Mouse (Mus musculus) gonadal fat pad, adult 2 months (tissue): ENCODE data around the gene Sh3gl3. TPM values are rescaled to one million over a fixed set of nuclear protein-coding genes. Genes with fewer than 3 reads are reported as not detected.

ENCODE experiments used
- DNase-seq: peaks from one replicate; pipeline ENCODE4 v3.0.0-alpha.2; 2012; ENCODE audit warnings: low read depth
- polyA plus RNA-seq: library from polyadenylated mRNA; depleted of rRNA; stranded (reverse); fragments of >200 nt; gene quantifications from 2 replicates; pipeline ENCODE4 v1.2.3, GENCODE M21; 2012; rRNA removed

Sh3gl3 gene
- 3.5 and 3.9 TPM in 2 replicates for polyA plus RNA-seq

DNA sequence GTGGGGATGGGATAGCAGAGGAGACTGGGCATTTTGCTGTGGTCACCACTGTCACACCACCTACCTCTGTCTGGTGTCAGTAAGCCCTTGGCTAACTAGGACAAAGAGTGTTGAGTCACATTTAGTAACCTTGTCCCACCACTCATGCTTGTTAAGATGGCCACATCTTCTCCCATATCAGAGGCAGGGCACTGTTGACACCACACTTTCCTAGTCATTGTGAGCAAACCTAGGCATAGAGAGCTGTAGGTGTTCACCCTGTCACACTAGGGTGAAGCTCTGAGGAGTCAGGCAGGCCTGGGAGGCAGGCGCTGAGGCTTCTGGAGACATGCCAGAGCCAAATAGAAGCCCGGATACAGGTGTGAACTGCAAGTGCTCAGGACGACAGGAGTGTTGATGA, at the start of gene Sh3gl3:
TSS of gene Sh3gl3 (plus strand) at position 301 of the 400 bp plus-strand sequence.
- no peak for DNase-seq

DNA sequence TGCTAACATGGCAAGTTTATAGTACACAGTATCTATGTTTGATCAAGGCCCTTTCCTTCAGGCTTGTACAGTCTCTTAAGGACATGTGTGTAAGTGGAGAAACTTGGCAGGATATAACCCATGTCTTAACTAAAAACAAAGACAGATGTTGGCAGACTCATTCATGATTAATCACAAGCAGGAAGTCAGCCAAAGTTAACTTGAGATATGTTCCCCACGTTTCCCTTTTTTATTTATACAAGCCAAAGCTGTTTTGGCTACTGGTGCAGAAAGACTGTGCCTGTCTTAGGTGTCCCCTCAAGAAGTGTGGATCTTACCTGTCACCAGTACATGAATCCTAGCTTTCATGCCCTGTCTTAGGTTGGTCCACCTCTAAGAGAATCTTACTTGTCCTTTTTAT, 35.4 kb upstream of the Sh3gl3 start:
- DNase-seq: no peak

DNA sequence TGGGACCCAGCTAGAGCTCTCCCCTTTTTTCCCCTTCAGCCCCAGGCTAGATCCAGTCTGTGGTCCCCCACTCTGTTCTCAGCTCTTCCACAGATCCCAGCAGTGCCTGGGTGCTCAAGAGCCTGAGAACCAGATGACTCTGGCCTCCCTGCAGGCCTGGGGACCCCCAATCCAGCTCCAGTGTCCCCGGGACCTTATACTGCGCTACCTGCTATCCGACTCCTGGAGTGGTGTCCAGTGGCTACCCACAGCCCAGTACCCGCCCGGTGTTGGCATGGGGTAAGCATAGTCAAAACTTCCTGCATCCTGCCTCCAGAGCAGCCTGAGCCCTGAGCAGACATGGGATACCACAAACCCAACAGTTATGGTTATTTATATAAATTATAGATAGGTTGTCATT, 26.5 kb upstream of the Sh3gl3 start:
- DNase-seq: no peak

DNA sequence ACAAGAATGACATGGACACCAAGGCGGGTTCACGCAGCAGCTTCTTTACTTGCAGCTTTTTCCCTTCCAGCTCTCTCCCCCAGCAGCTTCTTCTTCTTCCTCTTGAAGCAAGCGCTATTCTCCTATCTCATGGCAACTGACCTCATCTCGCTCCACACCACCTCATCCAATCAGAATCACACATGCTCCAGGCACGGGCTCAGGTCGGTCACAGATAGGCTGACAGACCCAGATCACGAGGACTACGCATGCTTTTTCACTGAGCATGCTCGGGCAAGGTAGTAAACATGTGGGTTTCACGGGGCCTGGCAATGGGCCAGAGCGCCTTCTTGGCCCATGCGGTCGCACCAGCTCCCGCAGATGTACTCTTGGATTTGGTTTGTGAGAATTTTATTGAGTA, 9.0 kb upstream of the Sh3gl3 start:
- DNase-seq: no peak

DNA sequence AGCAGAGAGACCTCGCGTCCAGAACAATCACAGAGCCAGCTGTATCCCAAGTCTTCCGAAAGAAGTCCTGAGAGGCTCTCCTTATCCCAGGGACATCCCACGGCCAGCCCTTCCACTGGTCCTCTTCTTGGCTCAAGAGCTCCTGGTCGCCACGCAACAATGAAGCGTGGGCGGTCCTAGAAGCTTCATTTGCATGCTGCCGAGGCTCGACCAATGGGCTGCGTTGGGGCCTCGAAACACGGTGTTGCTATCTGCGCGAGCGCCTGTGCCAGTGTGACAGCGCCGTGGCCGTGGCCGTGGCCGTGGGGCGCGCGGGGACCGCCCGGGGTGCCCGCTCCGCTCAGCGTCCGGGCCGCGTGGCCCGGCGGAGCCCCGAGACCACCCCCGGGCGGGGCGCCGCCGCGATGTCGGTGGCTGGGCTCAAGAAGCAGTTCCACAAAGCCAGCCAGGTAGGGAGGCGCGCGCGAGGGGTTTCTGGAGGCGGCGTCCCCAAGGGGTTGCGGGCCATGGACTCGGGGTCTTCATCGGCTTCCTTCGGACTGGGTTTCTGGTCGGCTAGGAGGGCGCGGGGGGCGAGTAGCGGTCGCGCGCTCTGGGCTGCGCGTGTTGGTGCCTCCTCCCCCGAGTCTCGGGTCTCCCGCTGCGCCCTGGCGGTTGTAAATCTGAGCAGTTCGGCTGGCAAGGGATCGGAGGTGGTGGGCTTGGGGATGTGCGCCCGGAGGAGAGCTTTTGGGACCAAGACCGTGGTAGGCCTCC, 1.1 kb downstream of the Sh3gl3 start:
- DNase-seq: no peak

DNA sequence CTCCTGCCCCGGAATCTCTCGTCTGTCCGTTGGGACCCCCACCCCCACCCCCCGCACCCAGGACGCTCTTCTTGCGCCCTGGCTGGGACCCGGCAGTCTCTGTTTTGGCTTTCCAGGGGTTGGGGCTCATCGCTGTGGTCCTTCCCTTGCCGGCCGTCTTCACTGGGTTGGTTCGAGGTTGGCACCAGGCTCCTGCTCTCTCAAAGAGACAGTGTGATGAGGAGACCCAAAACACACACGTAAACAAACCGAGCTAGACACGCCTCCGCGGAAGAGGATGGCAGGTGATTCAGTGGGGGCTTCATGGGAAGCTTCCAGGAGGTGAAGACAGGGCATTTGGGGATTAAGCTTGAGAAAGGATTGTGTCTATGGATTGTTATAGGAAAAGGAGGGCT, 1.7 kb downstream of the Sh3gl3 start:
- DNase-seq: no peak

DNA sequence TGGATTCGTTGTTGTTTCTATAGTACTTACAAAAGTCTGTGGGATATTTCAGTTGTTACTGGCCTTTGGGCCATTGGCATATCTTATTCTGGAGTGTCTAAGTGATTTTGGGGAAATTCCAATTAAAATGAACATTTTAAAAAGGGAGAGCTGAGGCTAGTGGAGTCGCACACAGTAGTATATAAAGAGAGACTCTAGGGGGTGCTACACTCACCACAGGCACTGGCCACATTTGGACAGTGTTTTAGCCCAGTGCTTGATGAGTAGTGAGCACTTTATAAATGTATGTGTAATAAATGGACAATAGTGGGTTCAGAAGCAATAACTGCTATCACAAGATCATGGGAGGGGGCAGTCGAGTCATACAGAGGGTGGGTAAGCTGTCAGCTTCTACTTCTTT, 2.6 kb downstream of the Sh3gl3 start:
- no peak for DNase-seq

DNA sequence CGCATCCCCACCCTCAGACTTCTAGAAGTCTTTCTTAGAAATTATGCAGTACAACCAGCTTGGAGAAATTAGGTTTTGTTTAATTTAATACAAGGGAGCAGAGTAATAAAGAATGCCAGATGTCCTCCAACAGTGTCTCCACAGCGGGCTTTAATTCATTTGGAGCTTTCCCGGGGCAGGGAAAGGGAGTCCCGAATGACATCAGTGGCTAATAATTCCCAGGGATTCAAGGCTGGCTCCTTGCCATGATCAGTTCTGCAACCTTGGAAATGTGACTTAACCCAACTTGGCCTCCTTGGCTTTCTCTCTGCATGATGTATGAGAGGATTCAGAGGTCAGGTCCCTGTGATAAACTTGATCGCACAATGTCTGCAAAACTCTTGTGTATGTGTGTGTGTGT, 3.7 kb downstream of the Sh3gl3 start:
- no peak for DNase-seq

DNA sequence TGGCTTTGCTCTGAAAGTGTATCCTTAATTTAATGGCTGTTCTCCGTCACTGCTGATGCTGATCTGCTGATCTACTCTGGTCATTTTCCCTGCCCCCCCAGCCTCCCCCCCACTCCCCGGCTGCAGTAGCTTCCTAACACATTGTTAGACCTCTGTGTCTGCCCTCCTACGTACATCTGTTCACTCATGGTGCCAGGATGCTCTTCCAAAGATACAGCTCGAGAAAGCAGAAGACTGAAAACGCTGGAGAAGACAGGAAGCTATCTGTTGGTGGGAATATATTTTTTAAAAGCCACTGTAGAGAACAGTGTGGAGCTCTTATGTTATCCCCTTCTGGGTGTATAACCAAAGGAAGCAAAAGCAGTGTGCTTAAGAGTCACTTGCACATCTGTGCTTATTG, 7.3 kb downstream of the Sh3gl3 start:
- no peak for DNase-seq

DNA sequence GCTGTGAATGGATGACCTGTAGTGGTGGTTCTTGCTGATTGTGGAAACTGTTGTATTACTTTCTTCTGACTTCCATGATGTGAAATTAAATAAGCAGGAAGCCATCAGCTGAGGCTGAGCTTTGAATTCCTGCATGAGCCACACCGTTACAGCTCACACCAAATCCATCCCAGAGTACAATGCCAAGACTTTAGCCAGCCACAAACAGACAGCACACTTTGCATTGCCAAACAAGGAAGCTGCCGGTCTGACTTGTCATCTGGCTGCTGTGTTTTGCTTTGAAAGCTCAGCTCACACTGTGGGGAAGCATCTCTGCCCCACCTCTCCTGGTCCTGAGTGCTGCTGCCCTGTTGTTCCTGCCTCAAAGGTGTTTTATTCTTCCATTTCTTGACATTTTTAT, 9.1 kb downstream of the Sh3gl3 start:
- DNase-seq: no peak

DNA sequence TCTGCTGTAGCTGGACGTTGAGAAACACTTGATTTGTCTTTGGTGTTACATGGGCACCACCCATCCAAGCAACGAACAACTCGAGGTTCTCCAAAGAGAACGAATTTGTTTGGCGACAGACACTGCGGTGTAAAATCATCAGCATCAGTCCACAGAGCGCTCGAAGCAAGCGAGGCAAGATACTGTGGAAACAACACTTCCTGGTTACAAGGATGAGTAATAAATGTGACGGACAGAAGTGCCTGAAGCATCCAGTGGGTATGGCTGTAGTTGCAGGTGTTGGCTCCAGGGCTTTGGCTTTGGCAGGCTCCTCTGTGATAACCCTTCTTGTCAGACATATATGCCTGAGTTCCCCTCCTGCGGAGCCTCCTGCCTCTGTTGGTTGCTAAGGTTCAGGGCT, 18.0 kb downstream of the Sh3gl3 start:
- no peak for DNase-seq

DNA sequence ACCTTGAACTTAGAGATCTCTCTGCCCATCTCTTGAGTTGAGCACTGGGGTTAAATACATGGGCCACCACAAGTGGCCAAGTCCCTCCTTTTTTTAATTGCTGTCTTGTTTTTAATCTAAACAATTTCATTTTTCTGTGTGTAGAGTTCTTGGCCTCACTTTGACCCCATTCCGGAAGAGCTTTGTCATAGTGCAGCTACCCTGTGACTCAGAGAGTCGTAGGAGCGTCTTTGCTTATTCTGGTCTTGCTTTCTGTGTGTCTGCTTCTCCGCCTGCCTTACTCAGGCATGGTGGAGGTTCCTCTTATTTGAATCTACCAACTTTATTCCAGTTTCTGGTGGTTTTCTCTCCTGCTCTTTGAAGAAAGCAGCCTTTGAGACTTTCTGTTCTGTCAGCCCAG, 18.9 kb downstream of the Sh3gl3 start:
- no peak for DNase-seq

DNA sequence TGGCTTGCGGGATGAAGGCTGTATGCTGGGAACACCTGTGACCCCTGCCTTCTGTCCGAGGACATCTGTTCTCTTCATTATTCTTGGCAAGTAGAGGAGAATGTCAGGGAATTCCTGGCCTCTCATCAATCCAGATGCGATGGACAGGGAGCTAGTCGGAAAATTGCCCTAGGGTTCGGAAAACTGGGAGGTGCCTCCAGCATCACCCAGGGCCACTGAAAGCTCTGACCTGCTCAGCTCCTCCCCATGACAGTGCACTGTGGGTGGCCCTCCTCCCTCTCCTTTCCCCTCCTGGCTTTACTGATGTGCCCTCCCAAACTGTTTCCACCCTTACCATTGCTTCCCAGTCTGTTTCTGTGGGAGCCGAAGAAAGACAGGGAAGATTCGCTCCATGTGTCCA, 29.5 kb downstream of the Sh3gl3 start:
- no peak for DNase-seq

DNA sequence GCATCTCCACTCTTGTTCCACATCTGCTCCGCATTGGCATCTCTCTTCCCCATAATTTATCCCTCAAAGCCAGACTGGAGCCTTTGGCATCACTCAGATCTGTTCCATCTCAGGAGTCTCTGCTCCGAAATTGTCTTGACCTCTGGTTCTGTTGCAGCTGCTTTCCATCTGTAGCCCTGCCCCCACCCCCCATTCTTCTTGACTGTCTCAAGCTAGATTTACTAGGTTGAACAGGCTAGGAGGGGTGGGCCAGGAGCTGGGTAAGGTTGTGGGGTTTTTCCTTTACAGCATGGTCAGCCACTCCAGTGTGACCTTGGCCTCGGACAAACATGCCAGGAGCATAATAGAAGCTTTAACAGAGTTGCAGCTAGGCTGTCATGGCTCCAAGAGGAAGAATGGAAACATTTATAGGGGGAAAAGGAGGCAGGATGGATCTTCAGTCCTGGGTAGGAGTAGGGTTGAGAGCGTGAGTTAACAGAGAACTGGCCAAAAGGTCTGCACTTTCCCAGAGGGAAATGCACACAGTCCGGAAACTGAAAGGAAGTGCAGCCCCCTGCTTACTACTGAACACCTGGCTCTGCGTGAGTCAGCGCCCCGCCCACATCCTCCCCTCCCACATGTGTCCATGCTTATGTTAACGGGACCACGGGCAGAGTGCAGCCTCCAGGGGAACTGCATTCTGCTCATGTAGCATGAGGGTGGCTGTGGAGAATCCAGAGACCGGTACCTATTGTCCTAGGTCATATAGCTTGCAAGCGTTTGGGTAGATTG, 30.6 kb downstream of the Sh3gl3 start:
- no peak for DNase-seq

DNA sequence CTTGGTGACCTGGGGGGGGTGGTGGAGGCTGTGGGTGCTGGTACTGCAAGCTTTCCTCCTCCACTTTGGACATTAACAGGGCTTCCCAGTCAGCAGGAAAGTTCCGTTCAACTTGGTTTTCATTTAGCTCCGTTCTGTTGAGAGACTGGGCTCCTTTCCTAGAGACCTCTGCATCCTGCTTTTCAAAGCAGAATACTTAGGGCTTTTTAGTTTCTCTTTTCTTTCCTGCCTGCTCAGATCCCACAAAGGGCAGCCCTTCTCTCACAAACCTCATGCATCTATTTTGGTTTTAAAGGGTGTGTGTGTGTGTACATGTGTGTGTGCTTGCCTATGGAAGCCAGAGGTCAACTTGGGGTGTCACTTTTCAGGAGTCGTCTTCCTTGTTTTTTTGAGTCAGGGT, 31.3 kb downstream of the Sh3gl3 start:
- no peak for DNase-seq

DNA sequence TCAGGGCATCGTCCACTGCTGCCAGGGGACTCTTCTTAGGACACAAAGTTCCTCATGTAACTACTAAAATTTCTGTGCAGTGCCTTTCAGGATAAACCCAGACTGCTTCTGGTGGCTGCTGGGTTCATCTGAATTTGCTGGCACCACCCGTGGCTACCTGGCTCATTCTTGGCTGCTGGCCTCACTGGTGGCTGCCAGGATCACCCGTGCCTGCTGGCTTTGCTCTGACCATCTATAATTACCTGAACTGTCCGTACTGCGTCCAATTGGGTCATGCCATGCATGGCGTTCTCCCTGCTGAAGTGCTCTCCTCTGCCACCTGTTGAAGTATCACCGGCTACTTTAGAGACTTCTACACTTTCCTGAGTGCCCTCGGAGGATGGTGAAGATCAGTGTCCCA, 33.1 kb downstream of the Sh3gl3 start:
- DNase-seq: no peak

DNA sequence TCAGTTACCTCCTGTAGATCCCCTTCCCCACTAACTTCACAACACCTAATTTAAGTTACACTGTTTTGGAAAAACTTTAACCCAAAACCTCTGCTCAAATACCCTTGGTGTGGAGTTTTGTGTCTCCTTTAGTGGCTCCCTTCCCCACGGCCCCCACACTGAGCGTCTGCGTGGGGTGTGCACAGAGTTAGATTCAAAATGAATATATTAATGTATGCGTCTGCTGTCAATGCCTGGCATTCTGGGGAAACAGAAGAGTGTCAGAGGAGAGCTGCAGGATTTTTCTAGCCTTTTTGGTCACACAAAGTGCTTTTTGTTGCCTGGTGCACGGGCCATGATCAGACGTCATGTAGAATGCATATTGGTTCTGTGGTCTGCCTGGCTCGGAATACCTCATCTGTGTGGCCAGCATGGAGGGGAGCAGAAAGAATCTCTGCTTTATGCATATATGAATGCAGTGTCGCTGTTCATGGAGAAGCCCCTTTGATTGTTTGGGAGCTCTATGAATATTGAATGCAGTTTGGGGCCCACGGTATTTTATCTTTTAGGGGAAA, 47.8 kb downstream of the Sh3gl3 start:
- DNase-seq: no peak

DNA sequence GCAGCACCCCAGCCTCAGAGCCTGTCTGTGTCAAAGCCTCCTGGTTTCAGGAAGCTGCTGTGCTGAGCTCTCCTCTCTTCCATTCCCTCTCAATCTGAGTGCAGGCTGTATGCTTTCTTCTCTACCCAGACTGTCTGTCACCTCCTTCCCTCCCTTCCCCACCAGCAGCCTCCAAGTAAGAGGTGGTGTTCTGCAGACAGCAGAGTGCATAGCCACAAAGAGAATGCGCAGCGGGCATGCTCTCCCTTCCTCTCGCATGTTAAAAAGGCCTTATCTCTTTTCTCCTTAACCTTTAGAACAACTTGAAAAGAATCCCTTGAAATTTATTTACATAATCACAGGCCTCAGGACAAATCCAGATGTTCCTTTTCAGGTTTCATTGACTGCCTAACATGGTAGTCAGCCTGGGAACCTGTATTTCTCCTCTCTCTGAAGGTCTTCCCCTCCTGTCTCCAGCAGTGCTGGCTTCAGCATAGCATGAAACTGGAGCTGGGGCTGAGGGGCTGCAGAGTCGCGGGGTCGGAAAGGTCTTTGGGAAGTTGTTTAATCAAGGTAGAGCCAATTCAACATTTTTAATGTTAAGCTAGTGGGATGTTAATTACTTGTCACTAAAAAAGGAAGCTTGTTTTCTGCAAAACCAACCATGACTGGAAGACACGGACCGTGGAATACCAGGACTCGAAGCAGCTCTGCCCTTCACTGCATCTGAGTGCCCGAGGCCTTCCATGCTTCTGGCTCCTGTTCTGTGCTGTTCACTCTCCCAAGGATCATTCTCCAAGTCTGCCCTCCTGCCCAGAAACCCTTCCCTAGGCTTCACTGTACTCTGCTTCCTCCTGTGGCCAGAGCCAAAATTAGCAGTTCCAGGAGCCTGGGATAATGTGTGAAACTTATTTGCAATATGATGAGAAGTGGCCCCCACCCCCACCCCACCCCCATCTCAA, 50.5 kb downstream of the Sh3gl3 start:
- DNase-seq: no peak

DNA sequence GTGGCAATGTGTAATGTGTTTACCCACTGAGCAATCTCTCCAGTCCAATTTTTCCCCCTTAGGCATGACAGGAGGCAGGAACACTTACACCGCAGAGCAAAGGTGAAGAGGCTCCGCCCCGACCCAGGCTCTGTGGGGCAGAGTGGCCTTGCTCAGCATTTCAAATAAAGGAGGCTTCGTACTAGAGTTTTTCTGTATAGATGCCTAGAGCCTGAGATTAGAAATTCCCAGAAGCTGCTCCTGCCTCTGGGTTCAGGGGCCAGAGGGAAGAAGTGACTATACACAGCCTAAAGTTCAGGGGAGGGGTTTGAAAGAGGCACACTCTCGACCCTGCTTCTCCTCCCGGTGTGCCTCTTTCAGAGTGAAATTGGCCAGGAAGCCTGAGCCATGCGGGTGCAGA, 59.6 kb downstream of the Sh3gl3 start:
- no peak for DNase-seq

DNA sequence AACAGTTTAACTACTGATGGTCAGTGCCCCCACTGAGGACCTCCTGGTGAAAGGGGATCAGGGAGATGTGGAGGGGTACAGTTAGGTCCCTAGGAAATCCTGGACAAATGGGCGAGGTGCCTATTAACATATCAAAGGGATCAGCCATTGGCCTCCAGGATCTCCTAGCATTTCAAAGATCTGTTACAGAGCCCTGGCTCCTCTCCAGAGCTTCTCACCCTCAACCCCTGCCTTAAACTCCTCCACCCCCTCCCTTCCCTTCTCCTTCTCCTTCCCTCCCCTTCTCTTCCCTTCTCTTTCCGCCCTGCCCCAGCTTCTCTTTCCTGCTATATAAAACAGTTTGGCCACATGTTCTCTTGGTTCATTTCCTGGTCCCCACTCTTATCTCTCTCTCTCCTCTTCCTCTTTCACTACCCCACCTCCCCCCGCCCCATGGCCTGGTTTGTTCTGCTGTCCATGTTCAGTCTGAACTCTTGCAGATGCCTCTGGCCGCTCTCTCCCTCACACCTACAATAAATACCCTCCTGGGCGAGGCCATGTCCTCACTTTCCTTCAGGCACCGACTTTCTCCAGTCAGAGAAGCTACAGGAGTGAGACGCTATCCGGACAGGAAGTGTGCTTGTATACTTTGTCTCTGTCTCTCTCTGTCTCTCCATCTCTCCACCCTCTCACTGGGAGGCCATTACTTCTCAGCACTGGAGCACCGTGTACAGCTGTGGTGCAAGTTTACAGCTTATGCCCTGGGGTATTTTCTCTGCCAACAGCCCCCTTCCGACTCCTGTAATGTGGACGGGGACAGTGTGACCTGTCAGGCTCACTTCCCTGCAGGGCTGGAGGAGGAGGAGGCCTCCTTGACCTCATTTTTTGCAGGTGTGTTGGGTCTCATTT, 60.6 kb downstream of the Sh3gl3 start:
- DNase-seq: no peak

DNA sequence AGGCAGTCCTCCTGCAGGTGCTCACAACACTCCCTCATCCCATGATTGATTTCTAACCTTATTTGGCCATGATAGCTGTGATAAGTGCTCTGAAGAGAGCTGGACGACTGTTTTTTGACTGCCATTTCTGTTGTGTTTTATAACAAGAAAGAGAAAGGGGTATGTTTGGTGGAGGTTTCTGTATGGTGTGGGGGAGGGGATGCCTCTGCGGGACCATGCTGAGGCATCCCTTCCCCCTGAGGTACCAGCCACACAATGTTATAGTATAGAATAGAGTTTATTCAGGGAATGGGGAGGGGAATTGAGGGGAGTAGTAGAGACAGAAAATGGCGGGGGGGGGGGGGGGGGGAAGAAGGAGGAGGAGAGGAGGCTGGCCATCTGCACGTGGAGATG, 61.3 kb downstream of the Sh3gl3 start:
- no peak for DNase-seq
